Mouse (Mus musculus) testis, adult 2 months (tissue): ENCODE data around the gene Cklf.
"Not testable (repeated sequence)": the region's sequence is repeated elsewhere in the genome, so short reads cannot be mapped to it uniquely, and the experiment has no call there.

Source experiments
- CTCF ChIP-seq: fragments of 200-500 bp; IDR thresholded peaks from 2 replicates; pipeline ENCODE4 v1.5.1; 2012; ENCODE audit warnings: low read depth, mild to moderate bottlenecking, inconsistent platforms, low read length, moderate library complexity; ENCODE audit not compliant: control insufficient read depth, insufficient read depth, insufficient replicate concordance
- POLR2A ChIP-seq: fragments of 200-500 bp; IDR thresholded peaks from 2 replicates; pipeline ENCODE4 v1.6.1; 2012; ENCODE audit warnings: low read depth, mild to moderate bottlenecking, inconsistent platforms, low read length, moderate library complexity; ENCODE audit not compliant: control insufficient read depth

DNA sequence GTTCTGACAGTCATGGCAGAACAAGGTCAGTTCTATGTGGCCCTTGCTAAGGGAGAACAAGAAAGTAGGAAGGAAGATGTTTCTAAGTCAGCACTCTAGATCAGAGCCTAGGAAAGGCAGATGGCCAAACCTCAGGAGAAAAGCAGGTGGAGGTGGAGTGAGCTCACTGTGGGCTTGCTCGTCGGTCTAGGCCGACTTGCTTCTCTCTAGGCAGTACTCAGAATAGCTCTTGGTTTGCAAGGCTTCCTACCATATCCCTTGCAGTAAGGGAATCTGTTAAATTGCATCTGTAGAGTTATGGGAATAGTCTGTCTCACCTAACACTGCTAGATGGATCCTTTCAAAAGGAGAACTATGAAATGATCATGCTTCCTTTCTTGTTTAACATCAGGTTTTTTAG, 61.4 kb downstream of the Cklf start:
- not testable (repeated sequence) for TF ChIP-seq POLR2A, CTCF
